Mouse (Mus musculus) lung, postnatal 0 days (tissue): ENCODE measurements around the gene Pard3b.

Experiments
- CTCF ChIP-seq: IDR thresholded peaks from 2 replicates; pipeline ENCODE4 v1.5.1; 2016; ENCODE audit warnings: antibody characterized with exemption, mild to moderate bottlenecking
- EP300 ChIP-seq: IDR thresholded peaks from 2 replicates; pipeline ENCODE4 v1.6.1; 2016; ENCODE audit warnings: antibody characterized with exemption, mild to moderate bottlenecking, control low read depth

DNA sequence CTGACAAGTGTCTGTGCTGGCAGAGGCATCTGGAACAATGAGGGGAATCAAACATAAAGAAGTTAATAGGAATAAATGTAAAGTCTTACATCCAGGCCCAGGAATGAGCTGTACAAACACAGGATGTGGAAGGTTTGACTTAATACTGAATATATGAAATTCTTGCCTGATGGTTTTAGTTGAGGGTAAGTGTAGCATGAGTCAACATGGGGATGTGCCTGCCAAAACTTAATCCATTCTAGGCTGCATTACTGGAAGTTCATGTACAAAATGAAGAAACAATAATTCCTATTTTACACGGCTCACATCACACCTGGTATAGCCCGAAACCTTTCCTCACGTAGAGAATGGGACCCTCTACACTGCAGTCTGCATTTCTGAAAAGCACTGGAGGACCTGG, 805.8 kb downstream of the Pard3b start:
- no peak for TF ChIP-seq CTCF
- TF ChIP-seq EP300, result no peak
